Mouse (Mus musculus): ENCODE measurements around the gene Tshz2.

DNA sequence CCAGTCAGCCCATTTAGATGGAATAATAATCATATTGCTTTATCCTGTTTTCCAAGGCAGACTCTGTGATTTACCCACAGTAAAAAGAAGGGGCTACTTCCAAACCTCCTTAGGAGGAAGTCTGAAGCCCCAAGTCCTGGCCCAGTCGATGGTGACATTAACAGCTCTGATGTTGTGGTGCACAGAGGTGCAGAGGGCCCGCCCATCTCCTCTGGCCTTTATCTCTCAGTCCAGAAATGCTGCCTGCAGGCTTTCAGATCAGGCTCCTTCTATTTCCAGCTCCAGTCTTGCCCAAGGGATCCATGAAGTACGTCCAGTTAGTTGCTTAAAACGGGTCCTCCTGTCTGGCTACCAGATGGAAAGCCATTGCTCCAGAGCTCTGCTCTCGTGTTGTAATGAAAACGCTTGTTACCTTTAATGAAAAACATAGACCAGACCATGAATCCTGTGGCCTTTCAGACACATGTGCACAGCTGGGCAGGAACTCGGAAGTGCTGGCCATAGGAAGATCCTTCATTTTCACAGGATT lies 114.4 kb downstream of the Tshz2 start:
- TF ChIP-seq CTCF (IDR thresholded peaks at IDR 0.05; ENCODE audit: low read depth) (no peak), EP300 (IDR thresholded peaks at IDR 0.05; ENCODE audit: low read depth) (no peak)

All from liver, embryonic 14.5 days (tissue).